Mouse (Mus musculus) E14TG2a.4 (cell line): ENCODE results near the gene Csnk1e.
A peak's percentile ranks its signal among the peaks of the same experiment; 100 is the strongest.

Experiments
- H3K27me3 ChIP-seq: 2 replicates; pipeline ENCODE4 v1.6.1; 2014; ENCODE audit warnings: low read length, control low read depth; ENCODE audit not compliant: insufficient read depth
- H3K36me3 ChIP-seq: 2 replicates; pipeline ENCODE4 v1.6.1; 2014; ENCODE audit warnings: low read length, control low read depth; ENCODE audit not compliant: insufficient read depth
- H3K4me1 ChIP-seq: replicated peaks from 2 replicates; pipeline ENCODE4 v1.6.1; 2014; ENCODE audit warnings: low read depth, low read length, control low read depth
- H3K4me3 ChIP-seq: replicated peaks from 2 replicates; pipeline ENCODE4 v1.5.1; 2014; ENCODE audit warnings: mild to moderate bottlenecking, low read length
- H3K9me3 ChIP-seq: 2 replicates; pipeline ENCODE4 v1.6.1; 2014; ENCODE audit warnings: low read length, control low read depth
- CTCF ChIP-seq: conservative IDR thresholded peaks from 2 replicates; pipeline ENCODE4 v1.5.1; 2014; ENCODE audit warnings: low read length
- NANOG ChIP-seq: IDR thresholded peaks from 2 replicates; pipeline ENCODE4 v1.6.1; 2014; ENCODE audit warnings: borderline replicate concordance, low read length, mixed read lengths
- POU5F1 ChIP-seq: IDR thresholded peaks from 2 replicates; pipeline ENCODE4 v1.6.1; 2014; ENCODE audit warnings: low read length, borderline replicate concordance

Csnk1e gene

DNA sequence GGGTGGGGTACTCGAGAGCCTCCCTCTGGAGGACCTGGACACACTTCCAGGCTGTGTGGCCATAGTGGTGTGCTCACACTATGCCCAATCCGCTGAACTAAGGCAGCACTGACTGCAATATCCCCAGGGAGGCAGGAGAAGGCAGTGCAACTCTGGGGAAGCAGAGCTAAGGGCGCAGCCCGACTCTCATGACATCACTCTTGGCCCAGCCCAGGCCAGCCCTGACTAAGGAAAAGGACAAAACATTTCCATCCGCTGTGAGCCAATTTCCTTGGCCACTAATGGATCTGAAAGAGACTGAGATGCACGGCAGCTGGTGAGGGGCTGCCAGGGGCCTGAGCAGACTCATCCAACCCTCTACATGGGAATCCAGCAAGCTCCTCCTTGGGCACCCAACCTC lies 77.7 kb downstream of the Csnk1e start:
- H3K36me3 ChIP-seq: peaks cover 74% of the 10 kb centered on the region
- no peaks in the 10 kb centered on the region for H3K9me3 ChIP-seq
- H3K27me3 ChIP-seq: no peaks in the 10 kb centered on the region
- peaks cover 74% of the 10 kb centered on the region for H3K4me1 ChIP-seq
- TF ChIP-seq POU5F1: no peak
- TF ChIP-seq CTCF: no peak
- TF ChIP-seq NANOG: no peak
- no peak overlapping the region for H3K4me3 ChIP-seq

- no peak for TF ChIP-seq NANOG
- no peak for TF ChIP-seq POU5F1
- no peak for TF ChIP-seq CTCF
- H3K9me3 ChIP-seq: no peaks in the 10 kb centered on the region
- H3K4me1 ChIP-seq: peaks cover 58% of the 10 kb centered on the region
- no peaks in the 10 kb centered on the region for H3K27me3 ChIP-seq
- no peak overlapping the region; the same call in 1 of the 2 replicates for H3K4me3 ChIP-seq
- H3K36me3 ChIP-seq: peaks cover 91% of the 10 kb centered on the region
Observed at GRCm38 (mm10) chr15:79374760-79375159, 80.6 kb downstream of the Csnk1e start.

DNA sequence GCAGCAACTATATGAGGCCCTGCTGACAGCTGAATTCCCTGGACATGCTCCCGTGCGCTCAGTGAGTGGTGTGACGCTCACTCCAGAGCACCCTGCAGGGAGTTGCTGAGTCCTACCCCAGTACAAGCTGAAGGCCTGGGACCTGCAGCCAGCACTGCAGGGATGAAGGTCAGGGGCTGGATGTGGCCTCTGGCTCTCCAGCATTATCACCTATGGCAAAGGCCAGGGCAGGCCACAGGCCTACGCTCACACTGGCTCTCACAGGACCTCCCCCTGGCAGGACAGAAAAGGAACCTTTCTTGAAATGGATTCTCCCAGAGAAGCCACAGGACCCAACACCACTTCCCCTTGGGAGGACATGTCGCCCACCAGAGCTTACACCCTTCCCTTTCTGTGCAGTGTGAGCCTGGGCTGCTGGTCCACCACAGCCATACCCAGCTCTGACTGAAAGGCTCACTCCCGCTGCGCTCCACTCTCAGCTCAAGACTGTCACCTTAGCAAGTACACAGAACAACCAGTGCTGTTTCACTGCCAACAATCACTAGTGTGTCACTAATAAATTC lies 85.0 kb downstream of the Csnk1e start:
- no peak for TF ChIP-seq CTCF
- TF ChIP-seq NANOG: no peak
- no peak for TF ChIP-seq POU5F1
- H3K27me3 ChIP-seq: no peaks in the 10 kb centered on the region
- H3K36me3 ChIP-seq: peaks cover 97% of the 10 kb centered on the region
- H3K4me3 ChIP-seq: no peak overlapping the region
- peaks cover 61% of the 10 kb centered on the region for H3K4me1 ChIP-seq
- no peaks in the 10 kb centered on the region for H3K9me3 ChIP-seq

DNA sequence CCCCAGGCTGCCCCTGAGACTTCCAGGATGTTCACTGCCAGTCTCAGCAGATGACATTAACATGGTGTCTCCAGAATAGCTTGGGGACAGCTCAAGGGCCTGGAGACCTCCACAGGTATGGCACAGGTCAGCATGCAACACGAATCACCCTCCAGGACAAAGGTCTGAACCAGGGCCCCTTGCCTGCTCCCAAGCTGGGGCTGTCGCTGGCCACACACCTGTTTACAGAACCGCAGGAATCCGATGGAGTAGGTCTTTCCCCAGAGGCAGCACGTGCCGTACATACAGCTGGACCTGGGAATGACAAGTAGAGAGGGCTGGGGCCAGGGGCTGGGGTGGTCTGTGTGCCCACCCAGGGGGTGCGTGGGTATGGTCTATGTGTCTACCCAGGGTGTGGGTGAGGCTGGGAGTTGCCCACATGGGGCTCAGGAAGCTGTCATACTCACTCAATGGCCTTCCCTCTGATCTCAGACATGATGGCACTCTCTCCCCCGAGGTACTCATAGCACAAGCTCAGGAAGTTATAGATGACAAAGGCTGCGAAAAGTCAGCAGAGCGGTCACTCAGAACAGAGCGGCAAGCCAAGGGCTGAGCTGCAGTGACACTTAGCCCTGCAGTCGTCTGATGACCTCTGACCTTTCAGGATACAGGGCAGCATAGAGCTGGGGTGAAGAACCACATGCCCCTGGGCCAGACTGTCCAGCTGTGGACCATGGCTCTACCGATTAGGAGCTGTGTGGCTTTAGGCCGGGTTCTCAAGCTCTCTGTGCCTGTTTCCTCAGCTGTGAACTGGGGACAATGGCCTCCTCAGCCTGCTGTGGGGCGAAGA lies 85.7 kb downstream of the Csnk1e start:
- Histone ChIP-seq H3K9me3 (no peaks in the 10 kb centered on the region), H3K36me3 (peaks cover 98% of the 10 kb centered on the region), H3K4me3 (no peak overlapping the region), H3K4me1 (peaks cover 61% of the 10 kb centered on the region), H3K27me3 (no peaks in the 10 kb centered on the region)
- TF ChIP-seq CTCF (no peak), NANOG (no peak), POU5F1 (no peak)

- no peaks in the 10 kb centered on the region for H3K27me3 ChIP-seq
- peak overlapping the region; percentile 53 for H3K4me3 ChIP-seq
- no peak for TF ChIP-seq POU5F1
- no peak for TF ChIP-seq NANOG
- TF ChIP-seq CTCF: no peak
Observed at GRCm38 (mm10) chr15:79368861-79369440, 86.4 kb downstream of the Csnk1e start.

GRCm38 (mm10) chr15:79368313-79368811 lies 87.0 kb downstream of the Csnk1e start:
- H3K36me3 ChIP-seq: peaks cover 98% of the 10 kb centered on the region
- H3K9me3 ChIP-seq: no peaks in the 10 kb centered on the region
- H3K4me3 ChIP-seq: peak overlapping the region; percentile 53
- no peak for TF ChIP-seq POU5F1
- no peak for TF ChIP-seq NANOG
- no peak for TF ChIP-seq CTCF
- H3K4me1 ChIP-seq: peaks cover 62% of the 10 kb centered on the region
- no peaks in the 10 kb centered on the region for H3K27me3 ChIP-seq

More at GRCm38 (mm10) chr15:79368861-79369440, 86.4 kb downstream of the Csnk1e start:
- peaks cover 98% of the 10 kb centered on the region for H3K36me3 ChIP-seq
- no peaks in the 10 kb centered on the region for H3K9me3 ChIP-seq
- H3K4me1 ChIP-seq: peaks cover 61% of the 10 kb centered on the region
